Mouse (Mus musculus): ENCODE measurements around the gene Slc7a1. TPM values are rescaled to one million over a fixed set of nuclear protein-coding genes. Genes with fewer than 3 reads are reported as not detected.
A peak's percentile ranks its signal among the peaks of the same experiment; 100 is the strongest.

Gene Slc7a1
- polyA plus RNA-seq, 1 experiment from 2014 or later, result 13.2 TPM

GRCm38 (mm10) chr5:148409465-148409864 lies 9.8 kb upstream of the Slc7a1 start:
- DNase-seq (ENCODE audit: low spot score), result no peak
- H3K27ac ChIP-seq, result no peak overlapping the region
- no peaks in the 10 kb centered on the region for H3K4me1 ChIP-seq
- H3K4me3 ChIP-seq, result no peak overlapping the region
- H3K36me3 ChIP-seq, result no peaks in the 10 kb centered on the region
- no peaks in the 10 kb centered on the region for H3K27me3 ChIP-seq (ENCODE audit: low read depth, poor library complexity, severe bottlenecking)
- H3K9me3 ChIP-seq (replicated peaks), result no peaks in the 10 kb centered on the region
- 90% methylated on average over 8 of the region's 8 CpGs for WGBS

- no peak for DNase-seq (ENCODE audit: low spot score)
- 91% methylated on average over 2 of the region's 2 CpGs for WGBS
- Histone ChIP-seq H3K4me3 (no peak overlapping the region), H3K27ac (no peak overlapping the region), H3K9me3 (replicated peaks) (no peaks in the 10 kb centered on the region), H3K27me3 (ENCODE audit: low read depth, poor library complexity, severe bottlenecking) (no peaks in the 10 kb centered on the region), H3K36me3 (no peaks in the 10 kb centered on the region), H3K4me1 (no peaks in the 10 kb centered on the region)
These were observed 7.2 kb upstream of the Slc7a1 start for GRCm38 (mm10) chr5:148406913-148407312.

- WGBS, result 92% methylated on average over 7 of the region's 7 CpGs
- no peak overlapping the region for H3K4me3 ChIP-seq
- H3K9me3 ChIP-seq (replicated peaks), result no peaks in the 10 kb centered on the region
- no peak for DNase-seq (ENCODE audit: low spot score)
- no peak overlapping the region for H3K27ac ChIP-seq
- no peaks in the 10 kb centered on the region for H3K36me3 ChIP-seq
- peaks cover 14% of the 10 kb centered on the region for H3K27me3 ChIP-seq (ENCODE audit: low read depth, poor library complexity, severe bottlenecking)
- H3K4me1 ChIP-seq, result 0 out of 2 replicates have a peak, but pooled peaks cover 7% of the 10 kb centered on the region
These were observed 4.8 kb upstream of the Slc7a1 start for GRCm38 (mm10) chr5:148404548-148404947.

- H3K4me1 ChIP-seq, result peaks cover 21% of the 10 kb centered on the region
- no peak overlapping the region for H3K4me3 ChIP-seq
- H3K36me3 ChIP-seq, result no peaks in the 10 kb centered on the region
- 63% methylated on average over 4 of the region's 4 CpGs for WGBS
- H3K27ac ChIP-seq, result no peak overlapping the region
- DNase-seq (ENCODE audit: low spot score), result no peak
- H3K9me3 ChIP-seq (replicated peaks), result no peaks in the 10 kb centered on the region
- H3K27me3 ChIP-seq (ENCODE audit: low read depth, poor library complexity, severe bottlenecking), result peaks cover 14% of the 10 kb centered on the region
These were observed 2.9 kb upstream of the Slc7a1 start for GRCm38 (mm10) chr5:148402641-148403040.

- WGBS, result 5% methylated on average over 58 of the region's 58 CpGs
- peak overlapping the region; percentile 81 for H3K4me3 ChIP-seq
- peak; percentile 71 for DNase-seq (ENCODE audit: low spot score)
- peaks cover 21% of the 10 kb centered on the region for H3K4me1 ChIP-seq
- H3K27me3 ChIP-seq (ENCODE audit: low read depth, poor library complexity, severe bottlenecking), result peaks cover 14% of the 10 kb centered on the region
- no peaks in the 10 kb centered on the region for H3K9me3 ChIP-seq (replicated peaks)
- H3K36me3 ChIP-seq, result peaks cover 13% of the 10 kb centered on the region
- H3K27ac ChIP-seq, result peak overlapping the region; percentile 91
These were observed 691 bp downstream of the Slc7a1 start for GRCm38 (mm10) chr5:148398766-148399659.

- whole genome bisulfite sequencing, result 69% methylated on average over 6 of the region's 6 CpGs
- peak overlapping the region; percentile 81 for H3K4me3 ChIP-seq
- peaks cover 21% of the 10 kb centered on the region for H3K4me1 ChIP-seq
- H3K36me3 ChIP-seq, result peaks cover 14% of the 10 kb centered on the region
- H3K9me3 ChIP-seq (replicated peaks), result no peaks in the 10 kb centered on the region
- peaks cover 14% of the 10 kb centered on the region for H3K27me3 ChIP-seq (ENCODE audit: low read depth, poor library complexity, severe bottlenecking)
- no peak overlapping the region for H3K27ac ChIP-seq
- no peak for DNase-seq (ENCODE audit: low spot score)
These were observed 1.3 kb downstream of the Slc7a1 start for GRCm38 (mm10) chr5:148398451-148398765.

GRCm38 (mm10) chr5:148397911-148398310 lies 1.8 kb downstream of the Slc7a1 start:
- Histone ChIP-seq H3K4me1 (peaks cover 21% of the 10 kb centered on the region), H3K36me3 (peaks cover 16% of the 10 kb centered on the region), H3K9me3 (replicated peaks) (no peaks in the 10 kb centered on the region), H3K27me3 (ENCODE audit: low read depth, poor library complexity, severe bottlenecking) (peaks cover 14% of the 10 kb centered on the region), H3K4me3 (no peak overlapping the region), H3K27ac (no peak overlapping the region)
- WGBS, result 61% methylated on average over 5 of the region's 5 CpGs
- no peak for DNase-seq (ENCODE audit: low spot score)

GRCm38 (mm10) chr5:148397418-148397817 lies 2.3 kb downstream of the Slc7a1 start:
- peaks cover 21% of the 10 kb centered on the region for H3K4me1 ChIP-seq
- H3K27ac ChIP-seq, result no peak overlapping the region
- no peaks in the 10 kb centered on the region for H3K9me3 ChIP-seq (replicated peaks)
- H3K4me3 ChIP-seq, result no peak overlapping the region
- peaks cover 14% of the 10 kb centered on the region for H3K27me3 ChIP-seq (ENCODE audit: low read depth, poor library complexity, severe bottlenecking)
- H3K36me3 ChIP-seq, result peaks cover 16% of the 10 kb centered on the region
- WGBS, result 95% methylated on average over 4 of the region's 4 CpGs
- no peak for DNase-seq (ENCODE audit: low spot score)

GRCm38 (mm10) chr5:148393316-148393715 lies 6.4 kb downstream of the Slc7a1 start:
- peaks cover 21% of the 10 kb centered on the region for H3K36me3 ChIP-seq
- H3K4me1 ChIP-seq, result peaks cover 4% of the 10 kb centered on the region; the same call in 1 of the 2 replicates
- H3K4me3 ChIP-seq, result no peak overlapping the region
- no peak overlapping the region for H3K27ac ChIP-seq
- H3K9me3 ChIP-seq (replicated peaks), result no peaks in the 10 kb centered on the region
- no peak for DNase-seq (ENCODE audit: low spot score)
- 93% methylated on average over 8 of the region's 8 CpGs for WGBS
- no peaks in the 10 kb centered on the region for H3K27me3 ChIP-seq (ENCODE audit: low read depth, poor library complexity, severe bottlenecking)

GRCm38 (mm10) chr5:148392831-148393230 lies 6.9 kb downstream of the Slc7a1 start:
- H3K4me1 ChIP-seq, result peaks cover under 1% of the 10 kb centered on the region; the same call in 1 of the 2 replicates
- no peaks in the 10 kb centered on the region for H3K27me3 ChIP-seq (ENCODE audit: low read depth, poor library complexity, severe bottlenecking)
- DNase-seq (ENCODE audit: low spot score), result no peak
- no peaks in the 10 kb centered on the region for H3K9me3 ChIP-seq (replicated peaks)
- no peak overlapping the region for H3K27ac ChIP-seq
- H3K36me3 ChIP-seq, result peaks cover 25% of the 10 kb centered on the region
- H3K4me3 ChIP-seq, result no peak overlapping the region
- WGBS, result 86% methylated on average over 6 of the region's 6 CpGs

GRCm38 (mm10) chr5:148389007-148389970 lies 10.4 kb downstream of the Slc7a1 start:
- DNase-seq (ENCODE audit: low spot score), result no peak
- Histone ChIP-seq H3K27ac (no peak overlapping the region), H3K36me3 (peaks cover 21% of the 10 kb centered on the region), H3K9me3 (replicated peaks) (no peaks in the 10 kb centered on the region), H3K4me1 (no peaks in the 10 kb centered on the region), H3K4me3 (no peak overlapping the region), H3K27me3 (ENCODE audit: low read depth, poor library complexity, severe bottlenecking) (no peaks in the 10 kb centered on the region)
- WGBS, result 95% methylated on average over 15 of the region's 15 CpGs

GRCm38 (mm10) chr5:148388251-148389006 lies 11.3 kb downstream of the Slc7a1 start:
- no peak for DNase-seq (ENCODE audit: low spot score)
- Histone ChIP-seq H3K4me1 (no peaks in the 10 kb centered on the region), H3K4me3 (no peak overlapping the region), H3K27ac (no peak overlapping the region), H3K27me3 (ENCODE audit: low read depth, poor library complexity, severe bottlenecking) (no peaks in the 10 kb centered on the region), H3K9me3 (replicated peaks) (no peaks in the 10 kb centered on the region), H3K36me3 (peaks cover 21% of the 10 kb centered on the region)
- WGBS, result 93% methylated on average over 18 of the region's 18 CpGs
